Comparison of ENCODE assay signal across 8 mouse cellular contexts in the genomic region with DNA sequence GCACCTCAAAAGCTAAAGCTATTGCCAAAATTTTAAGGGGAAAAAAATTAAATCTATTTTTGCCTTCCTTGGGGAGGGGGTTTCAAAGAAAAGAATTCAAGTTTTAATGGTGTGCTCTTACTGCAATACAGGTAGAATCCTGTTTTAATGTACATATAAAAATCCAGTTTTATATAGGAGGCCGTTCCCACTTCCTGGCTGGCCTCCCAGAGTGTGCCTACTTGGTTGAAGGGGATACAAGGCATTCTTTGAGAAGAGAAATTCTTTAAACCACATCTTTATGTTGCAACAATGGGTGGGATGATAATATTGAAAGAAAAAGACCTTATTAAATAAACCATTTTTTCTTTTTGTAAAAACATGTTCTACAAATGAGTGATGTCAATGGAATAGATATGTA. TPM values are rescaled to one million over a fixed set of nuclear protein-coding genes. Genes with fewer than 3 reads are reported as not detected.
DNase-seq lines count a peak whose midpoint lies in the region; ATAC-seq and TF ChIP-seq lines count a peak whose summit lies in the region.

No protein-coding gene starts in this region.

- H3K36me3 ChIP-seq in testis, adult 2 months (ENCODE audit: control insufficient read depth, insufficient read depth, low read length) = no peaks in the 10 kb centered on the region
- no peaks in the 10 kb centered on the region for H3K36me3 ChIP-seq in liver, embryonic 13.5 days

- H3K27ac ChIP-seq in testis, adult 2 months (ENCODE audit: control insufficient read depth, insufficient read depth, low read depth, low read length) = peak overlapping the region; percentile 69; the same call in 1 of the 2 replicates
- peak overlapping the region; percentile 78; the same call in 1 of the 2 replicates for H3K27ac ChIP-seq in liver, embryonic 13.5 days

- no peak overlapping the region for H3K9ac ChIP-seq in liver, embryonic 13.5 days

- H3K4me1 ChIP-seq in testis, adult 2 months (ENCODE audit: control insufficient read depth, insufficient read depth, low read length) = peaks cover 3% of the 10 kb centered on the region
- peaks cover 24% of the 10 kb centered on the region for H3K4me1 ChIP-seq in liver, embryonic 13.5 days (replicated peaks)

- ATAC-seq in liver, embryonic 13.5 days (ENCODE audit: low read depth) = no peak
- ATAC-seq in activated CD4-positive, CD25-positive, alpha-beta regulatory T cell, adult 4 months = no peak

- peak; percentile 16 to 25 for DNase-seq in cerebellum, postnatal 10 days
- no peak for DNase-seq in cerebellum, postnatal 36 days
- no peak for DNase-seq in testis, postnatal 10 days (ENCODE audit: low spot score)
- DNase-seq in liver, embryonic 13.5 days = no peak
- no peak for DNase-seq in urinary bladder, postnatal 4 days (ENCODE audit: low spot score in 2 of 2)
- no peak for DNase-seq in spleen, postnatal 10 days (ENCODE audit: low spot score in 2 of 2)

- no peak for TF ChIP-seq POLR2A in testis, adult 2 months (IDR thresholded peaks at IDR 0.05; ENCODE audit: control insufficient read depth, low read depth, low read length)

- no peak for TF ChIP-seq CTCF in testis, adult 2 months (IDR thresholded peaks at IDR 0.05; ENCODE audit: control insufficient read depth, insufficient read depth, insufficient replicate concordance, low read depth, low read length)

- no peaks in the 10 kb centered on the region for H3K9me3 ChIP-seq in liver, embryonic 13.5 days (replicated peaks)

- H3K4me3 ChIP-seq in testis, adult 2 months (ENCODE audit: control insufficient read depth, low read depth, low read length) = no peak overlapping the region
- peak overlapping the region; percentile 81 for H3K4me3 ChIP-seq in liver, embryonic 13.5 days (replicated peaks)

- no peaks in the 10 kb centered on the region for H3K27me3 ChIP-seq in testis, adult 2 months (ENCODE audit: control insufficient read depth, insufficient read depth, low read length)
- H3K27me3 ChIP-seq in liver, embryonic 13.5 days = peaks cover 9% of the 10 kb centered on the region; the same call in 1 of the 2 replicates

- peak overlapping the region; percentile 94 for H3K4me2 ChIP-seq in liver, embryonic 13.5 days

- WGBS in liver, embryonic 13.5 days (ENCODE audit: insufficient replicate concordance) = 53% methylated on average over 1 of the region's 1 CpGs

RNA-seq across cellular contexts. Expression of a gene that starts 0.6 kb away (rescaled TPM):
- 2.8 and 3.0 TPM in 2 replicates for polyA plus RNA-seq in testis, adult 2 months (2012; rRNA removed)
- 10.3 and 12.5 TPM in 2 replicates for polyA plus RNA-seq in liver, embryonic 13.5 days (2015; fragmentation: Nextera tagmentation; extraction: Ambion mirVana)
- 10 to 100 TPM; 25.7 to 26.4 TPM for polyA plus RNA-seq in activated CD4-positive, CD25-positive, alpha-beta regulatory T cell, adult 4 months (2017; shearing (Covaris generic))

Comparison
In these comparisons a context has a peak if more than half of its experiments do, and no peak if none do; other contexts are left out.
1. DNase-seq: peak in cerebellum, postnatal 10 days (2 of 2); none in cerebellum, postnatal 36 days (0 of 2), testis, postnatal 10 days (single experiment), liver, embryonic 13.5 days (single experiment), urinary bladder, postnatal 4 days (0 of 2) and spleen, postnatal 10 days (0 of 2).